Mouse (Mus musculus): ENCODE results near the gene Ier2.
A peak's percentile ranks its signal among the peaks of the same experiment; 100 is the strongest.
"Not testable (repeated sequence)": the region's sequence is repeated elsewhere in the genome, so short reads cannot be mapped to it uniquely, and the experiment has no call there.

Gene Ier2

GRCm38 (mm10) chr8:84638555-84639161, 24.0 kb downstream of the Ier2 start:
- DNase-seq, result peak; percentile 66 to 71

- DNase-seq, result peak; percentile 22 to 44
Observed at GRCm38 (mm10) chr8:84637946-84638554, 24.6 kb downstream of the Ier2 start.

GRCm38 (mm10) chr8:84636051-84636691, 26.5 kb downstream of the Ier2 start:
- peak; percentile 56 to 80 for DNase-seq

GRCm38 (mm10) chr8:84635397-84636050, 27.1 kb downstream of the Ier2 start:
- no peak for DNase-seq

GRCm38 (mm10) chr8:84634849-84635304, 27.8 kb downstream of the Ier2 start:
- peak; percentile 36 to 55 for DNase-seq

- no peak for DNase-seq
Observed at GRCm38 (mm10) chr8:84633841-84634584, 28.6 kb downstream of the Ier2 start.

- DNase-seq, result no peak
Observed at GRCm38 (mm10) chr8:84631813-84632212, 30.8 kb downstream of the Ier2 start.

- DNase-seq, result no peak
Observed at GRCm38 (mm10) chr8:84630145-84630544, 32.5 kb downstream of the Ier2 start.

GRCm38 (mm10) chr8:84629586-84629985, 33.1 kb downstream of the Ier2 start:
- DNase-seq, result no peak

GRCm38 (mm10) chr8:84623425-84623824, 39.2 kb downstream of the Ier2 start:
- not testable (repeated sequence) for DNase-seq

GRCm38 (mm10) chr8:84621102-84621625, 41.5 kb downstream of the Ier2 start:
- no peak for DNase-seq

GRCm38 (mm10) chr8:84617005-84617404, 45.6 kb downstream of the Ier2 start:
- DNase-seq, result no peak

- no peak for DNase-seq
Observed at GRCm38 (mm10) chr8:84615666-84616485, 46.8 kb downstream of the Ier2 start.

- DNase-seq, result peak; percentile 26 to 50
Observed at GRCm38 (mm10) chr8:84614512-84615223, 48.0 kb downstream of the Ier2 start.
